Mouse (Mus musculus): ENCODE results near the gene Rusc1. TPM values are rescaled to one million over a fixed set of nuclear protein-coding genes. Genes with fewer than 3 reads are reported as not detected.

Gene Rusc1
- polyA plus RNA-seq, 1 experiment, result 20.2 TPM

DNA sequence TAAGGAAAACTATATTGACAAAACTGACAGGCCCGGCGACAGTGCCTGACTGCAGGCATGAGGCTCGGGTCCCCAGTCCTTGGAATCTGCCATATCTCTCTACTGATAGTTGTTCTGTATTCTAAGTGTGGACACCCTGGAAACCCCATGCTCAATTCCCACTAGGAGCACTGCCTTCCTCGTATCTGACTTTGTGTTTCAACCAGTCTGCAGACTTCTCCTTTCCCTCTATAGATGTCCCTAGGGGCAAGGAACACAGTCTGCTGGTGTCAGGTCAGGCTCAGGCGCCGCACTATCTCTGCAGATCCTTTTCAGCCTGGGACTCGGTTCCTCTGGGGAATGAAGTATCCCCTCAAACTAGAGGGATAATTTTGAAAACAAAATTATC lies 39.9 kb upstream of the Rusc1 start:
- Histone ChIP-seq H3K27me3 (ENCODE audit: control insufficient read depth, insufficient read depth, insufficient read length) (peaks cover 64% of the 10 kb centered on the region), H3K4me2 (ENCODE audit: low read depth) (no peak overlapping the region), H3ac (ENCODE audit: control insufficient read depth, insufficient read length) (no peak overlapping the region), H3K4me3 (no peak overlapping the region), H3K79me2 (ENCODE audit: control insufficient read depth, insufficient read depth) (no peaks in the 10 kb centered on the region), H3K36me3 (ENCODE audit: control insufficient read depth, insufficient read depth) (no peaks in the 10 kb centered on the region)
- TF ChIP-seq SRF (IDR thresholded peaks at IDR 0.05; ENCODE audit: control insufficient read depth, insufficient read length, low read depth) (no peak), CEBPB (IDR thresholded peaks at IDR 0.05; ENCODE audit: insufficient read depth, poor library complexity, severe bottlenecking) (no peak), POLR2A (IDR thresholded peaks at IDR 0.05; ENCODE audit: insufficient read length, low read depth) (no peak), E2F4 (IDR thresholded peaks at IDR 0.05; ENCODE audit: insufficient read depth) (no peak), USF1 (IDR thresholded peaks at IDR 0.05; ENCODE audit: low read depth) (no peak), POLR2AphosphoS2 (IDR thresholded peaks at IDR 0.05; ENCODE audit: insufficient read length, low read depth) (no peak), TCF12 (IDR thresholded peaks at IDR 0.05; ENCODE audit: insufficient read depth, poor library complexity, severe bottlenecking) (no peak), TCF3 (IDR thresholded peaks at IDR 0.05; ENCODE audit: insufficient read length, low read depth) (no peak), MYOG (IDR thresholded peaks at IDR 0.05; ENCODE audit: control insufficient read depth in 1 of 3, insufficient read depth in 1 of 3, insufficient read length in 2 of 3, low read depth in 2 of 3) (no peak), MAX (IDR thresholded peaks at IDR 0.05; ENCODE audit: low read depth) (no peak), REST (IDR thresholded peaks at IDR 0.05; ENCODE audit: insufficient read depth, insufficient read length) (no peak), MYOD1 (IDR thresholded peaks at IDR 0.05; ENCODE audit: control insufficient read depth in 1 of 3, insufficient read length in 2 of 3, low read depth in 2 of 3) (no peak)

- H3K4me3 ChIP-seq, result no peak overlapping the region
- no peak overlapping the region for H3K4me2 ChIP-seq (ENCODE audit: low read depth)
- H3K79me2 ChIP-seq (ENCODE audit: control insufficient read depth, insufficient read depth), result no peaks in the 10 kb centered on the region
- no peak overlapping the region for H3ac ChIP-seq (ENCODE audit: control insufficient read depth, insufficient read length)
- H3K27me3 ChIP-seq (ENCODE audit: control insufficient read depth, insufficient read depth, insufficient read length), result peaks cover 69% of the 10 kb centered on the region
- TF ChIP-seq MAX (IDR thresholded peaks at IDR 0.05; ENCODE audit: low read depth) (no peak), MYOG (IDR thresholded peaks at IDR 0.05; ENCODE audit: control insufficient read depth in 1 of 3, insufficient read depth in 1 of 3, insufficient read length in 2 of 3, low read depth in 2 of 3) (no peak), SRF (IDR thresholded peaks at IDR 0.05; ENCODE audit: control insufficient read depth, insufficient read length, low read depth) (no peak), MYOD1 (IDR thresholded peaks at IDR 0.05; ENCODE audit: control insufficient read depth in 1 of 3, insufficient read length in 2 of 3, low read depth in 2 of 3) (no peak), USF1 (IDR thresholded peaks at IDR 0.05; ENCODE audit: low read depth) (no peak), CEBPB (IDR thresholded peaks at IDR 0.05; ENCODE audit: insufficient read depth, poor library complexity, severe bottlenecking) (no peak)
- no peaks in the 10 kb centered on the region for H3K36me3 ChIP-seq (ENCODE audit: control insufficient read depth, insufficient read depth)
Measured at GRCm38 (mm10) chr3:89132285-89133062, 39.4 kb upstream of the Rusc1 start.

DNA sequence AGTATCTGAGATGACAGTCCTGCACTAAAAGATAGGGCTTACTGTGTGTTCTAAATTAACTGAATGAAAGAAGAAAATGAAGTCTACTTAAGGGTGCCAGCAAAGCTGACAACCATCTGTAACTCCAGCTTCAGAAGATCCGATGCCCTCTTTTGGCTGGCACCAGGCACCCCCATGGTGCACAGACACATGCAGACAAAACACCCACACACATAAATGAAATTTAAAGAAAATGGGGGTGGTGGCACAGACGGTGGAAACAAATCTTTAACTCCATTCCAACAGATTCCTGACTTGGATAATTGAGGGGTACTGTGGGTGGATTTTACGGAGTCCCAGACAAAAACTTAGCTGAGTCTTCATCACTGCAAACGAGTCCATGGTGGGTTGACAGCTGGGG lies 38.7 kb upstream of the Rusc1 start:
- TF ChIP-seq MYOG (IDR thresholded peaks at IDR 0.05; ENCODE audit: control insufficient read depth in 1 of 3, insufficient read depth in 1 of 3, insufficient read length in 2 of 3, low read depth in 2 of 3) (no peak), POLR2AphosphoS2 (IDR thresholded peaks at IDR 0.05; ENCODE audit: insufficient read length, low read depth) (no peak)
- no peak overlapping the region for H3ac ChIP-seq (ENCODE audit: control insufficient read depth, insufficient read length)
- no peak overlapping the region for H3K4me2 ChIP-seq (ENCODE audit: low read depth)
- H3K27me3 ChIP-seq (ENCODE audit: control insufficient read depth, insufficient read depth, insufficient read length), result peaks cover 64% of the 10 kb centered on the region
- no peaks in the 10 kb centered on the region for H3K79me2 ChIP-seq (ENCODE audit: control insufficient read depth, insufficient read depth)
- H3K36me3 ChIP-seq (ENCODE audit: control insufficient read depth, insufficient read depth), result no peaks in the 10 kb centered on the region
- no peak overlapping the region for H3K4me3 ChIP-seq

DNA sequence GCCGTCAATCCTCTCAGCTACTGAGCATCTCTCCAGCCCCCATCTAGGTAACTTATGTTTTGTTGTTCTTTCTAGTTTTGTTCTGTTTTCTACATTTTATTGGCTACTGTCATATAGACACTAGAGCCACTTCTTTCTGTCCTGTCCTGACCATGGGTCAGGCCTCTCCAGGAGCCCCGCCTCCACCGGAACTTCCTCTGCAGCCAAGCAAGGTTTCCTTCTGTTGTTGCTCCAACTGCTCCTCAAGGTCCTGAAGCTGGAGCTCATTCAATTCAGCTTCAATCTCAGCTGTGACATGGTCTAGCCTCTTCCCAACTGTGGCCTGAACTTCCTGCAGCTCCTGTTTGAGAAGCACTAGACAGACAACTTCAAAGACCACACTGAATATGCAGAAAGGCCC lies 36.8 kb upstream of the Rusc1 start:
- no peaks in the 10 kb centered on the region for H3K79me2 ChIP-seq (ENCODE audit: control insufficient read depth, insufficient read depth)
- no peak overlapping the region for H3K4me3 ChIP-seq
- peaks cover 54% of the 10 kb centered on the region for H3K27me3 ChIP-seq (ENCODE audit: control insufficient read depth, insufficient read depth, insufficient read length)
- no peaks in the 10 kb centered on the region for H3K36me3 ChIP-seq (ENCODE audit: control insufficient read depth, insufficient read depth)
- TF ChIP-seq TCF12 (IDR thresholded peaks at IDR 0.05; ENCODE audit: insufficient read depth, poor library complexity, severe bottlenecking) (no peak), MYOD1 (IDR thresholded peaks at IDR 0.05; ENCODE audit: control insufficient read depth in 1 of 3, insufficient read length in 2 of 3, low read depth in 2 of 3) (no peak), REST (IDR thresholded peaks at IDR 0.05; ENCODE audit: insufficient read depth, insufficient read length) (no peak), POLR2AphosphoS2 (IDR thresholded peaks at IDR 0.05; ENCODE audit: insufficient read length, low read depth) (no peak), MYOG (IDR thresholded peaks at IDR 0.05; ENCODE audit: control insufficient read depth in 1 of 3, insufficient read depth in 1 of 3, insufficient read length in 2 of 3, low read depth in 2 of 3) (no peak)
- H3K4me2 ChIP-seq (ENCODE audit: low read depth), result no peak overlapping the region
- no peak overlapping the region for H3ac ChIP-seq (ENCODE audit: control insufficient read depth, insufficient read length)

GRCm38 (mm10) chr3:89125981-89126380 lies 32.9 kb upstream of the Rusc1 start:
- no peaks in the 10 kb centered on the region for H3K79me2 ChIP-seq (ENCODE audit: control insufficient read depth, insufficient read depth)
- peaks cover 21% of the 10 kb centered on the region for H3K27me3 ChIP-seq (ENCODE audit: control insufficient read depth, insufficient read depth, insufficient read length)
- H3K4me2 ChIP-seq (ENCODE audit: low read depth), result no peak overlapping the region
- no peak overlapping the region for H3K4me3 ChIP-seq
- no peak overlapping the region for H3ac ChIP-seq (ENCODE audit: control insufficient read depth, insufficient read length)
- no peak for TF ChIP-seq REST (IDR thresholded peaks at IDR 0.05; ENCODE audit: insufficient read depth, insufficient read length)
- no peak for TF ChIP-seq POLR2A (IDR thresholded peaks at IDR 0.05; ENCODE audit: insufficient read length, low read depth)
- no peak for TF ChIP-seq TCF12 (IDR thresholded peaks at IDR 0.05; ENCODE audit: insufficient read depth, poor library complexity, severe bottlenecking)
- TF ChIP-seq MYOD1 (IDR thresholded peaks at IDR 0.05; ENCODE audit: control insufficient read depth in 1 of 3, insufficient read length in 2 of 3, low read depth in 2 of 3), result no peak
- H3K36me3 ChIP-seq (ENCODE audit: control insufficient read depth, insufficient read depth), result no peaks in the 10 kb centered on the region
